Mouse (Mus musculus) kidney, embryonic 14.5 days (tissue): ENCODE measurements around the gene St3gal2. TPM values are rescaled to one million over a fixed set of nuclear protein-coding genes. Genes with fewer than 3 reads are reported as not detected.
"Not testable (repeated sequence)": the region's sequence is repeated elsewhere in the genome, so short reads cannot be mapped to it uniquely, and the experiment has no call there.

Source experiments
- ATAC-seq: fragments of 200-750 bp; cut with Nextera tagmentation; 2 replicates; pipeline ENCODE4 v1.8.0; 2017; ENCODE audit warnings: moderate number of reproducible peaks, mild to moderate bottlenecking, moderate TSS enrichment, moderate library complexity; ENCODE audit not compliant: low FRiP score, low TSS enrichment
- H3K27ac ChIP-seq: fragments of 300-500 bp; sonication (generic); 2 replicates; pipeline ENCODE4 v1.5.1; 2014; ENCODE audit warnings: low read depth, mild to moderate bottlenecking, low read length, moderate library complexity, mixed read lengths
- H3K27me3 ChIP-seq: fragments of 300-500 bp; sonication (generic); 2 replicates; pipeline ENCODE4 v1.6.1; 2014; ENCODE audit warnings: mild to moderate bottlenecking, low read length; ENCODE audit not compliant: control insufficient read depth, insufficient read depth
- H3K36me3 ChIP-seq: fragments of 300-500 bp; sonication (generic); 2 replicates; pipeline ENCODE4 v1.6.1; 2014; ENCODE audit warnings: low read length, mixed read lengths; ENCODE audit not compliant: control insufficient read depth, insufficient read depth
- H3K4me1 ChIP-seq: fragments of 300-500 bp; sonication (generic); 2 replicates; pipeline ENCODE4 v1.6.1; 2014; ENCODE audit warnings: low read length, mixed read lengths; ENCODE audit not compliant: control insufficient read depth, insufficient read depth
- H3K4me2 ChIP-seq: fragments of 300-500 bp; sonication (generic); replicated peaks from 2 replicates; pipeline ENCODE4 v1.6.1; 2014; ENCODE audit warnings: low read depth, mild to moderate bottlenecking, low read length
- H3K4me3 ChIP-seq: fragments of 300-500 bp; sonication (generic); 2 replicates; pipeline ENCODE4 v1.5.1; 2014; ENCODE audit warnings: mild to moderate bottlenecking, low read length
- H3K9ac ChIP-seq: fragments of 300-500 bp; sonication (generic); 2 replicates; pipeline ENCODE4 v1.6.1; 2014; ENCODE audit warnings: low read depth, mild to moderate bottlenecking, low read length, moderate library complexity
- H3K9me3 ChIP-seq: fragments of 300-500 bp; sonication (generic); 2 replicates; pipeline ENCODE4 v1.6.1; 2016; ENCODE audit warnings: low read length; ENCODE audit not compliant: control insufficient read depth
- WGBS: fragments of 180-500 bp; shearing (Covaris S2); extraction: QIAGEN DNeasy Blood & Tissue Kit; methylation state at CpG from one replicate; pipeline ENCODE4 v1.1.7; 2014; 5-methylcytosine and 5-hydroxymethylcytosine counted together
- polyA plus RNA-seq: library from polyadenylated mRNA; unstranded; fragments of >200 nt; fragmentation: Nextera tagmentation; extraction: Ambion mirVana; gene quantifications from 2 replicates; pipeline ENCODE4 v1.2.1, GENCODE M21; 2014

The St3gal2 gene
- polyA plus RNA-seq, 1 experiment from 2014 or later, result 14.3 TPM

GRCm38 (mm10) chr8:110965594-110965993 is 45.9 kb downstream of the St3gal2 start:
- no peak for ATAC-seq
- Histone ChIP-seq H3K4me1 (peaks cover 3% of the 10 kb centered on the region; the same call in 1 of the 2 replicates), H3K9me3 (no peaks in the 10 kb centered on the region), H3K4me2 (no peak overlapping the region), H3K36me3 (peaks cover 27% of the 10 kb centered on the region), H3K9ac (no peak overlapping the region), H3K27ac (no peak overlapping the region), H3K27me3 (no peaks in the 10 kb centered on the region), H3K4me3 (no peak overlapping the region)
- WGBS, result 62% methylated on average over 7 of the region's 7 CpGs

- Histone ChIP-seq H3K4me2 (no peak overlapping the region), H3K4me3 (no peak overlapping the region), H3K9ac (no peak overlapping the region), H3K36me3 (peaks cover 33% of the 10 kb centered on the region), H3K27ac (no peak overlapping the region), H3K4me1 (peaks cover 3% of the 10 kb centered on the region; the same call in 1 of the 2 replicates), H3K27me3 (no peaks in the 10 kb centered on the region), H3K9me3 (no peaks in the 10 kb centered on the region)
- 87% methylated on average over 8 of the region's 8 CpGs for WGBS
- no peak for ATAC-seq
Observed at GRCm38 (mm10) chr8:110966586-110966985, 46.9 kb downstream of the St3gal2 start.

- Histone ChIP-seq H3K27ac (no peak overlapping the region), H3K9ac (no peak overlapping the region)
Observed at GRCm38 (mm10) chr8:110967326-110967725, 47.6 kb downstream of the St3gal2 start.

GRCm38 (mm10) chr8:110969910-110970770 is 50.4 kb downstream of the St3gal2 start:
- H3K9ac ChIP-seq, result peak overlapping the region; percentile 60
- peak; percentile 94 for ATAC-seq
- H3K4me2 ChIP-seq, result peak overlapping the region; percentile 67
- H3K27ac ChIP-seq, result no peak overlapping the region
- H3K4me3 ChIP-seq, result peak overlapping the region; percentile 41
- WGBS, result 11% methylated on average over 45 of the region's 45 CpGs
- no peaks in the 10 kb centered on the region for H3K9me3 ChIP-seq
- peaks cover 3% of the 10 kb centered on the region; the same call in 1 of the 2 replicates for H3K4me1 ChIP-seq
- H3K27me3 ChIP-seq, result no peaks in the 10 kb centered on the region
- H3K36me3 ChIP-seq, result peaks cover 44% of the 10 kb centered on the region

More at GRCm38 (mm10) chr8:110967326-110967725, 47.6 kb downstream of the St3gal2 start:
- Histone ChIP-seq H3K4me2 (no peak overlapping the region), H3K4me3 (no peak overlapping the region), H3K27me3 (no peaks in the 10 kb centered on the region), H3K36me3 (peaks cover 26% of the 10 kb centered on the region; the same call in 1 of the 2 replicates), H3K4me1 (peaks cover 3% of the 10 kb centered on the region; the same call in 1 of the 2 replicates), H3K9me3 (no peaks in the 10 kb centered on the region)
- 81% methylated on average over 9 of the region's 9 CpGs for WGBS
- ATAC-seq, result no peak

- 0 out of 2 replicates have a peak, but pooled peaks have one; percentile 17 for ATAC-seq
- 88% methylated on average over 8 of the region's 8 CpGs for WGBS
- H3K36me3 ChIP-seq, result peaks cover 59% of the 10 kb centered on the region
Observed at GRCm38 (mm10) chr8:110976532-110976931, 56.8 kb downstream of the St3gal2 start.

GRCm38 (mm10) chr8:110977987-110978386 is 58.3 kb downstream of the St3gal2 start:
- peaks cover 67% of the 10 kb centered on the region for H3K36me3 ChIP-seq
- not testable (repeated sequence) for ATAC-seq, H3K27me3 ChIP-seq, H3K4me2 ChIP-seq, H3K9me3 ChIP-seq, H3K4me3 ChIP-seq, H3K27ac ChIP-seq, H3K9ac ChIP-seq, H3K4me1 ChIP-seq
- 95% methylated on average over 2 of the region's 2 CpGs for WGBS

More at GRCm38 (mm10) chr8:110976532-110976931, 56.8 kb downstream of the St3gal2 start:
- not testable (repeated sequence) for H3K4me3 ChIP-seq, H3K4me1 ChIP-seq, H3K27me3 ChIP-seq, H3K9ac ChIP-seq, H3K9me3 ChIP-seq, H3K27ac ChIP-seq, H3K4me2 ChIP-seq

- Histone ChIP-seq H3K9me3 (no peaks in the 10 kb centered on the region), H3K27me3 (no peaks in the 10 kb centered on the region), H3K36me3 (peaks cover 74% of the 10 kb centered on the region), H3K4me2 (no peak overlapping the region), H3K9ac (no peak overlapping the region), H3K4me1 (no peaks in the 10 kb centered on the region), H3K27ac (no peak overlapping the region), H3K4me3 (no peak overlapping the region)
- 85% methylated on average over 2 of the region's 2 CpGs for WGBS
- no peak for ATAC-seq
Observed at GRCm38 (mm10) chr8:110981304-110981703, 61.6 kb downstream of the St3gal2 start.

- Histone ChIP-seq H3K36me3 (peaks cover 90% of the 10 kb centered on the region), H3K4me1 (no peaks in the 10 kb centered on the region), H3K9me3 (no peaks in the 10 kb centered on the region), H3K4me3 (no peak overlapping the region), H3K4me2 (no peak overlapping the region), H3K27ac (no peak overlapping the region), H3K27me3 (no peaks in the 10 kb centered on the region), H3K9ac (no peak overlapping the region)
- 86% methylated on average over 8 of the region's 8 CpGs for WGBS
- no peak for ATAC-seq
Observed at GRCm38 (mm10) chr8:110987805-110988744, 68.4 kb downstream of the St3gal2 start.
